ENCODE assay signal across 16 mouse cellular contexts in genomic region chr3:148656187-148656586, GRCm38 (mm10).
DNase-seq lines count a peak whose midpoint lies in the region; ATAC-seq and TF ChIP-seq lines count a peak whose summit lies in the region.
"Had no signal": no experiment of that assay in that cellular context is flagged by ENCODE, and none has a peak within 500 bp of the region (broad histone marks: within the 10 kb centered on the region; RNA-seq: fewer than 3 reads in every experiment).

No protein-coding gene starts in this region.

- no peak for ATAC-seq in lung, postnatal 0 days
- ATAC-seq: forebrain, embryonic 13.5 days; intestine, embryonic 16.5 days had no signal

- TF ChIP-seq CTCF in lung, postnatal 0 days (IDR thresholded peaks at IDR 0.05): no peak

- peak; percentile 15 for DNase-seq in left cerebral cortex, adult 11 months (ENCODE audit: low spot score)
- DNase-seq in left cerebral cortex, postnatal 4 days: no peak
- DNase-seq in frontal cortex, postnatal 25 days (ENCODE audit: low spot score in 2 of 2): peak; percentile 5 to 18
- DNase-seq in lung, postnatal 0 days (ENCODE audit: low spot score): peak; percentile 32
- peak; percentile 32 to 42 for DNase-seq in right cerebral cortex, postnatal 36 days (ENCODE audit: low spot score in 2 of 2)
- no peak for DNase-seq in MN1 (ENCODE audit: low spot score)
- DNase-seq in cerebellum, adult 9-11 months: no peak
- DNase-seq: cerebellum, adult 18-20 months; gastrocnemius, postnatal 14 days; kidney, postnatal 36 days had no signal

- intact Hi-C loops in left cerebral cortex, postnatal 4 days (cut with DNase I): no loop called here

- no peak overlapping the region for H3K27ac ChIP-seq in lung, postnatal 0 days (ENCODE audit: low read length)
- H3K27ac ChIP-seq: embryonic facial prominence, embryonic 13.5 days; forebrain, embryonic 13.5 days; hindbrain, embryonic 14.5 days; neural tube, embryonic 12.5 days had no signal

- no peaks in the 10 kb centered on the region for H3K4me1 ChIP-seq in lung, postnatal 0 days (ENCODE audit: insufficient read depth, low read depth, low read length)
- H3K4me1 ChIP-seq: forebrain, embryonic 13.5 days; neural tube, embryonic 12.5 days had no signal

- no peak overlapping the region for H3K4me2 ChIP-seq in lung, postnatal 0 days (replicated peaks; ENCODE audit: low read depth, low read length)
- H3K4me2 ChIP-seq: embryonic facial prominence, embryonic 13.5 days; forebrain, embryonic 13.5 days; hindbrain, embryonic 14.5 days; liver, embryonic 11.5 days; neural tube, embryonic 12.5 days had no signal

- no peaks in the 10 kb centered on the region for H3K9me3 ChIP-seq in lung, postnatal 0 days (ENCODE audit: low read length)
- H3K9me3 ChIP-seq: embryonic facial prominence, embryonic 13.5 days; forebrain, embryonic 13.5 days; neural tube, embryonic 12.5 days had no signal

- WGBS in lung, postnatal 0 days: 75% methylated on average over 7 of the region's 7 CpGs

- no peaks in the 10 kb centered on the region for H3K36me3 ChIP-seq in lung, postnatal 0 days (ENCODE audit: insufficient read depth, low read length)
- H3K36me3 ChIP-seq: embryonic facial prominence, embryonic 13.5 days; neural tube, embryonic 12.5 days had no signal

- TF ChIP-seq EP300 in lung, postnatal 0 days (IDR thresholded peaks at IDR 0.05): no peak

- no peaks in the 10 kb centered on the region for H3K27me3 ChIP-seq in lung, postnatal 0 days (replicated peaks; ENCODE audit: insufficient read depth, low read length)
- H3K27me3 ChIP-seq: embryonic facial prominence, embryonic 13.5 days; forebrain, embryonic 13.5 days; neural tube, embryonic 12.5 days had no signal

- H3K4me3 ChIP-seq in lung, postnatal 0 days (ENCODE audit: low read depth, low read length): no peak overlapping the region
- H3K4me3 ChIP-seq: embryonic facial prominence, embryonic 13.5 days; forebrain, embryonic 13.5 days; neural tube, embryonic 12.5 days had no signal

- H3K9ac ChIP-seq in lung, postnatal 0 days (replicated peaks; ENCODE audit: low read depth): no peak overlapping the region
- H3K9ac ChIP-seq: embryonic facial prominence, embryonic 13.5 days; forebrain, embryonic 13.5 days; hindbrain, embryonic 14.5 days; neural tube, embryonic 12.5 days had no signal

Comparison
In these comparisons a context has a peak if more than half of its experiments do, and no peak if none do; other contexts are left out.
1. DNase-seq: peak in left cerebral cortex, adult 11 months (single experiment), frontal cortex, postnatal 25 days (2 of 2), lung, postnatal 0 days (single experiment) and right cerebral cortex, postnatal 36 days (2 of 2); none in left cerebral cortex, postnatal 4 days (single experiment), MN1 (single experiment) and cerebellum, adult 9-11 months (single experiment).